Mouse (Mus musculus) G1E (cell line): ENCODE data around the gene Ccdc38. TPM values are rescaled to one million over a fixed set of nuclear protein-coding genes. Genes with fewer than 3 reads are reported as not detected.

ENCODE experiments used
- ATAC-seq: 2 replicates; pipeline ENCODE4 v1.8.0; 2016; ENCODE audit warnings: mild to moderate bottlenecking; ENCODE audit not compliant: insufficient number of reproducible peaks, poor library complexity, low FRiP score, severe bottlenecking; ENCODE audit errors: extremely low read depth
- DNase-seq: peaks from one replicate; pipeline ENCODE4 v3.0.0; 2012; ENCODE audit warnings: low spot score
- H3K27me3 ChIP-seq: 2 replicates; pipeline ENCODE4 v1.6.1; 2012; ENCODE audit warnings: mild to moderate bottlenecking, low read length, inconsistent platforms; ENCODE audit not compliant: insufficient read depth
- H3K36me3 ChIP-seq: replicated peaks from 2 replicates; pipeline ENCODE3; 2012; ENCODE audit warnings: mild to moderate bottlenecking, inconsistent platforms
- H3K4me1 ChIP-seq: 2 replicates; pipeline ENCODE4 v1.6.1; 2012; ENCODE audit warnings: low read depth, low read length, inconsistent platforms, mixed read lengths; ENCODE audit not compliant: insufficient read depth
- H3K4me3 ChIP-seq: 2 replicates; pipeline ENCODE4 v1.5.1; 2012; ENCODE audit warnings: low read depth, mild to moderate bottlenecking, inconsistent platforms, low read length, moderate library complexity, mixed read lengths
- H3K9me3 ChIP-seq: replicated peaks from 2 replicates; pipeline ENCODE4 v1.6.1; 2012; ENCODE audit warnings: inconsistent platforms
- CTCF ChIP-seq: IDR thresholded peaks from 2 replicates; pipeline ENCODE4 v1.5.1; 2012; ENCODE audit warnings: low read depth, low read length, inconsistent platforms, mixed read lengths
- GATA1 ChIP-seq: IDR thresholded peaks from 2 replicates; pipeline ENCODE4 v1.6.1; 2012; ENCODE audit warnings: borderline replicate concordance, low read length, inconsistent platforms, mixed read lengths
- GATA2 ChIP-seq: IDR thresholded peaks from 2 replicates; pipeline ENCODE4 v1.6.1; 2012; ENCODE audit warnings: low read depth, low read length, inconsistent platforms, borderline replicate concordance
- POLR2AphosphoS5 ChIP-seq: IDR thresholded peaks from 2 replicates; pipeline ENCODE4 v1.6.1; 2012; ENCODE audit warnings: low read depth, low read length, inconsistent platforms; ENCODE audit not compliant: insufficient replicate concordance
- TAL1 ChIP-seq: conservative IDR thresholded peaks from 2 replicates; pipeline ENCODE4 v1.6.1; 2012; ENCODE audit warnings: low read depth, low read length, inconsistent platforms, mixed read lengths
- polyA plus RNA-seq: library from polyadenylated mRNA; stranded (reverse); fragments of >175 nt; gene quantifications from 2 replicates; pipeline ENCODE4 v1.2.3, GENCODE M21; 2012
- total RNA-seq, 2 experiments: library from RNA; stranded (forward) in 1 of 2; stranded (reverse) in 1 of 2; fragments of 200-1000 nt in 1 of 2; fragments of >200 nt in 1 of 2; fragmentation: Nextera tagmentation in 1 of 2; gene quantifications; 2 replicates each; pipeline ENCODE4 v1.2.3; 2014 to 2017

The Ccdc38 gene
- total and polyA plus RNA-seq, 3 experiments = 0.11 TPM; not detected in 2

DNA sequence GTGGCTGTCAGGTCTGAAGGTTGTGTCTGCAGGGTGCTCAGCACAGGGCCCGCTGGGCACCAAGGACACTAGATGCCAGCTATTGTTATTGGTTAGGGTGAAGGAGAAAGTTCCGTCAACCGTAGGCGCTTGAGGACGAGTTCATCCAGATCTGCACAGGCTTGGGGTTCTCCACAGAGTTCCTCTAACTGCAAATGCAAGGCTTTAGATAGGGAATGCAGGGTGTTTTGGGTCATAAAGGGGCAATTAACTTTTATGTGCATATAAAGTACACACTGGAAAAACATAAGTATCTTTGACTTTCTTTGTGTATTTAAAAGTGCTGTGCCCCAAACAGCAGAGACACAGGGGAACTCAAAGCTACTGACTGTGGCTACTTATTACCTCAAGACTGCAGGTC lies 89.9 kb downstream of the Ccdc38 start:
- Histone ChIP-seq H3K9me3 (no peaks in the 10 kb centered on the region), H3K4me1 (no peaks in the 10 kb centered on the region), H3K4me3 (no peak overlapping the region), H3K27me3 (0 out of 2 replicates have a peak, but pooled peaks cover 2% of the 10 kb centered on the region), H3K36me3 (no peaks in the 10 kb centered on the region)
- no peak for TF ChIP-seq POLR2AphosphoS5
- TF ChIP-seq GATA2 = no peak
- no peak for TF ChIP-seq TAL1
- TF ChIP-seq GATA1 = no peak
- TF ChIP-seq CTCF = no peak
- DNase-seq = no peak
- ATAC-seq = no peak

DNA sequence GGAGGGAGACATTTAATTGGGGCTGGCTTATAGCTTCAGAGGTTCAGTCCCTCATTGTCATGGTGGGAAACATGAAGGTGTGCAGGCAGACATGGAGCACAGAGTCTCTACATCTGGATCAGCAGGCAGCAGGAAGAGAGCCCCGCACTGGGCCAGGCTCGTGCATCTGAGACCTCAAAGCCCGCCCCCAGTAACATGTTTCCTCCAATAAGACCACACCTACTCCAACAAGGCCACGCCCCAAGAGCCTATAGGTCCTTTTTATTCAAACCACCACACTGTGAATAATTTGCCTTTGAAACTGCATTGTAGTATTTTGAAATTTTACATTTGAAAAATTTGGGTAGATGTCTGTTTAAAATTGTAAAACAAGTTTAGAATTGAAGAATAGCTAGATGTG lies 91.7 kb downstream of the Ccdc38 start:
- Histone ChIP-seq H3K9me3 (no peaks in the 10 kb centered on the region), H3K36me3 (no peaks in the 10 kb centered on the region), H3K4me1 (no peaks in the 10 kb centered on the region), H3K27me3 (0 out of 2 replicates have a peak, but pooled peaks cover 2% of the 10 kb centered on the region), H3K4me3 (no peak overlapping the region)
- DNase-seq (no peak), ATAC-seq (no peak)
- TF ChIP-seq TAL1 (no peak), POLR2AphosphoS5 (no peak), GATA1 (no peak), GATA2 (no peak), CTCF (no peak)

GRCm38 (mm10) chr10:93633563-93633962 lies 93.1 kb downstream of the Ccdc38 start:
- no peaks in the 10 kb centered on the region for H3K4me1 ChIP-seq
- ATAC-seq = no peak
- no peak overlapping the region for H3K4me3 ChIP-seq
- H3K9me3 ChIP-seq = no peaks in the 10 kb centered on the region
- TF ChIP-seq GATA2 (no peak), GATA1 (no peak), POLR2AphosphoS5 (no peak), CTCF (no peak), TAL1 (no peak)
- no peaks in the 10 kb centered on the region for H3K36me3 ChIP-seq
- DNase-seq = no peak
- H3K27me3 ChIP-seq = 0 out of 2 replicates have a peak, but pooled peaks cover 2% of the 10 kb centered on the region

Other genes with a start within 250 kb of the Ccdc38 start
- not detected in 2 replicates for gene Elk3, start 229.5 kb upstream of the Ccdc38 start, total RNA-seq (2014; fragmentation: Nextera tagmentation)
- 0.23 and 0.33 TPM in 2 replicates for gene Elk3, start 229.5 kb upstream of the Ccdc38 start, total RNA-seq (2017)
- gene Elk3, start 229.5 kb upstream of the Ccdc38 start, polyA plus RNA-seq = 0.06 TPM in 1 of 2 replicates, not detected in the other
- 57.5 and 90.6 TPM in 2 replicates for gene Lta4h, start 87.2 kb upstream of the Ccdc38 start, total RNA-seq (2014; fragmentation: Nextera tagmentation)
- 75.6 and 81.1 TPM in 2 replicates for gene Lta4h, start 87.2 kb upstream of the Ccdc38 start, total RNA-seq (2017)
- 144 and 180 TPM in 2 replicates for gene Lta4h, start 87.2 kb upstream of the Ccdc38 start, polyA plus RNA-seq
- gene Hal, start 51.9 kb upstream of the Ccdc38 start, total RNA-seq (2014; fragmentation: Nextera tagmentation) = not detected in 2 replicates
- gene Hal, start 51.9 kb upstream of the Ccdc38 start, total RNA-seq (2017) = 0.06 and 0.11 TPM in 2 replicates
- gene Hal, start 51.9 kb upstream of the Ccdc38 start, polyA plus RNA-seq = not detected in 2 replicates
- gene Amdhd1, start 599 bp upstream of the Ccdc38 start, total RNA-seq (2014; fragmentation: Nextera tagmentation) = not detected in 2 replicates
- not detected in 2 replicates for gene Amdhd1, start 599 bp upstream of the Ccdc38 start, total RNA-seq (2017)
- gene Amdhd1, start 599 bp upstream of the Ccdc38 start, polyA plus RNA-seq = not detected in 2 replicates
- 53.5 and 54.7 TPM in 2 replicates for gene Snrpf, start 49.1 kb downstream of the Ccdc38 start, total RNA-seq (2014; fragmentation: Nextera tagmentation)
- 62.8 and 85.8 TPM in 2 replicates for gene Snrpf, start 49.1 kb downstream of the Ccdc38 start, total RNA-seq (2017)
- gene Snrpf, start 49.1 kb downstream of the Ccdc38 start, polyA plus RNA-seq = 138 and 149 TPM in 2 replicates
- gene Ntn4, start 100.0 kb downstream of the Ccdc38 start, total RNA-seq (2014; fragmentation: Nextera tagmentation) = 41.5 TPM in 1 of 2 replicates, not detected in the other
- gene Ntn4, start 100.0 kb downstream of the Ccdc38 start, total RNA-seq (2017) = 0.16 TPM in 1 of 2 replicates, not detected in the other
- not detected in 2 replicates for gene Ntn4, start 100.0 kb downstream of the Ccdc38 start, polyA plus RNA-seq